Mouse (Mus musculus) duodenum, adult 2 months (tissue): ENCODE measurements around the gene Eid2b. TPM values are rescaled to one million over a fixed set of nuclear protein-coding genes. Genes with fewer than 3 reads are reported as not detected.

Experiments
- polyA plus RNA-seq: library from polyadenylated mRNA; depleted of rRNA; stranded (reverse); fragments of >200 nt; gene quantifications from 2 replicates; pipeline ENCODE4 v1.2.3, GENCODE M21; 2012; ENCODE audit warnings: low replicate concordance; rRNA removed

Eid2b gene
- polyA plus RNA-seq = 5.6 and 9.5 TPM in 2 replicates

GRCm38 (mm10) chr7:28277615-28278278, at the start of gene Eid2b:
Eid2b (plus strand) TSS chr7:28277739.

DNA sequence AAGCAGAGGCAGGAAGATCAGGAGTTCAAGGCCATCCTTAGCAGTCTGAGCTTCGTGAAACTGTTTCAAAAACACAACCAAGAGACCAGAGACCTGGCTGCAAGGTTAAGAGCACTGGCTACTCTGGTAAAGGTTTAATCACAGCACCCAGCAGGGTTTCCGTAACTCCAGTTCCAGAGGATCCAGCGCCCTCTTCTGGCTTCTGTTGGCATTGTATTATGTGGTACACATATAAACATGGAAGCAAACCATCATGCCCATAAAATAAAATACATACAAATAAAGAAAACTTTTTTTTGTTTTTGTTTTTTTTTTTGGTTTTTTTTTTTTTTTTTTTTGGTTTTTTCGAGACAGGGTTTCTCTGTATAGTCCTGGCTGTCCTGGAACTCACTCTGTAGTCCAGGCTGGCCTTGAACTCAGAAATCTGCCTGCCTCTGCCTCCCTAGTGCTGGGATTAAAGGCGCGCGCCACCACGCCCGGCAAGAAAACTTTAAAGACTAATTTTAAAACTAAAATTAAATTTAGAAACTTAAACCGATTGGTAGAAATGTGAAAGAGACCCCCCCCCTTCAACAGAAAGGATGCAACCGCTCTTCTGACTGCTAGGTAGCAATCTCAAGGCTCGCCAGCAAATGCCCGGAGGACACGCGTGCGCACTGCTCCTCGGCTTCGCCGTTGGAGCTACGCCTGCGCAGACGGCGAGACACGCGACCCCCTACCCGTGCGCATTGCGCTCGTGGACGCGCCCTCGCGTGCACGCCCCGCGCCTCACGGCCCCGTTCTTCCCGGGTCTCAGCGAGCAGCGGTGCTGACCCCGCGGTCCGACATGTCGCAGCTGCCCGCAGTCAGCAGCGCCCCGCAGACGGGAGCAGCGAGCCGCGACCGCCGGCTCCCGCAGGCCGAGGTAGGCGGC, 10.2 kb upstream of the Eid2b start, which contains the start of gene Eid2:
TSS of gene Eid2 (plus strand) at position 753 of the 913 bp plus-strand sequence.

DNA sequence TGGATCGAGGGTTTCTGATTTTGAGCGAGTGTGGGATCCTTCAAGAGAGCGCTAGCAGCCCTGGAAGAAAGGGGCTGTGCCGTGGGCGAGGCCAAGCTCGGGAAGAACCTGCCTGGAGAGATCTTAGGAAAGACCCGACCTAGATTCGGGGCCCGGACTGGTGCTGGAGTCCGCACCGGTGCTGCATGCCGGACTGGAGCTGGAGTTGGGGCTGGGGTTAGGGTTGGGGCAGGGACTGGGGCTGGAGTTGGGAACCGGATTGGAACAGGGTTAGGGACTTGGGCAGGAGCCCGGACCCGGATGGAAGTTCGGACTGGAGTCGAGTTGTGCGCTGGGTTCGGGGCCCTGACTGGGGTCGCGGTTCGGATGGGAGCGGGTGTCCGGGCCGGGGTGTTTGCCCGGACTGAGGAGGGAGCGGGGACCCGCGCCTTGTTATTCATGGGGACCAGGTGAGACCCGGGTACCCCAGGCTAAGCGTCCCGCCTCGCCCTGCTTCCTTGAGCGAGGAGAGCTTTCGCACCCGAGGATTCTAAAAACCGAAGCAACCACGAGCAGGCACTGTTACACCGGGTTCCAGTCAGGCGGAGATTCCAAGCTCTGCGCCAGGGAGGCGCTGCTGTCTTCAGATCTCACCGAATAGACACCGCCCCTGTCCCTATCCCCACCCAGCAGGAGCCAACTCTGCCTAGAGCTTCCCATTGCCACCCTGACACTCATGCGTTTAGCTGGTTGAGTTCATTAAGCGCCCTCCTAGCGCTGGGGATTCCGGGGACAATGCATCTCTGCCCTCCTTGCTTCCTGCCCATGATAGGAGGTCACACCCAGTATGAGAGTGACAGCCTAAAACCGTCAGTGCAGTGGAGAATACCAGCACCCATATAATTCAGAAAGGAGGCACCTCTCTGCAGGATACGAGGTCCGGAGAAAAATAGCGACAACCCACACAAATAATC, 13.4 kb downstream of the Eid2b start, which contains the start of gene Selenov:
TSS of gene Selenov (minus strand) at position 549 of the 953 bp plus-strand sequence.

GRCm38 (mm10) chr7:28301616-28302433, 24.3 kb downstream of the Eid2b start, which contains the start of gene Dll3:
Dll3 (minus strand) TSS chr7:28302238.

DNA sequence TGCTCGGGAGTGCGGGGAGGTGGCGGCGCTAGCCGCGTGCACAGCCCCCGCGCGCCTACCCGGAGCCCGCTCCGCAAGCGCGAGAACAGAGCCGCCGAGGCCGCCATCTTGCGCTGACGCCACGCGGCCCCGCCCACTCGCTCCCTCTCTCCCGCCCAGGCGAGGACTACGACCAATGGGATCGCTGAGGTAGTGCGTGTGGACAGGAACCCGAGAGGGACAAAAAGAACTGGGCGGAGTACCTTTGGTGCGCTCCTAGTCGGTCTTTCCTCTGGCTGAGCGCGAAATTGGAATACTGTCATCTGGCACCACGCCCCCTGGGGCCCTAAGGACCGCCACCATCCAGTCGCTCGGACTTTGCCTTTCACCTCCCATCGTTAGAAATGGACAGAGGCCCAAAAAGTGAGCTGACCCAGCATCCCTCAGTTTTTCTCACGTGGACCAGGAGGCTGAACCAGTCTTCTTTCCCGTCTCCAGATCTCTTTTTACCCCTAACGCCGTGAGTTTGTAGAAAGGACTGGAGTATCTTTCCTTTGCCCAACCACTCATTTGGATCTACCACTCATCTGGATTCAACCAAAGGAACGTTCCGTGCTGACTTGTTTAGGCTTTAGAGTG, 34.5 kb downstream of the Eid2b start, which contains the start of gene Timm50:
TSS of gene Timm50 (minus strand) at position 147 of the 618 bp plus-strand sequence.

Other genes with a start within 250 kb of the Eid2b start
- gene Psmc4, start 227.6 kb upstream of the Eid2b start, polyA plus RNA-seq = 57.1 and 64.0 TPM in 2 replicates
- gene Fcgbp, start 206.5 kb upstream of the Eid2b start, polyA plus RNA-seq = 1,470 and 3,417 TPM in 2 replicates
- gene 9530053A07Rik, start 148.3 kb upstream of the Eid2b start, polyA plus RNA-seq = 0.05 and 0.14 TPM in 2 replicates
- 11.8 and 16.2 TPM in 2 replicates for gene Fbl, start 108.0 kb upstream of the Eid2b start, polyA plus RNA-seq
- 35.8 and 47.2 TPM in 2 replicates for gene Dyrk1b, start 98.3 kb upstream of the Eid2b start, polyA plus RNA-seq
- gene Eid2, start 9.9 kb upstream of the Eid2b start, polyA plus RNA-seq = 2.1 and 3.1 TPM in 2 replicates
- gene Selenov, start 13.4 kb downstream of the Eid2b start, polyA plus RNA-seq = not detected in 2 replicates
- 0.85 and 2.0 TPM in 2 replicates for gene Dll3, start 24.5 kb downstream of the Eid2b start, polyA plus RNA-seq
- gene Timm50, start 34.3 kb downstream of the Eid2b start, polyA plus RNA-seq = 62.6 and 69.2 TPM in 2 replicates
- gene Supt5, start 61.0 kb downstream of the Eid2b start, polyA plus RNA-seq = 67.1 and 86.1 TPM in 2 replicates
- 542 and 682 TPM in 2 replicates for gene Rps16, start 72.9 kb downstream of the Eid2b start, polyA plus RNA-seq
- gene Plekhg2, start 94.9 kb downstream of the Eid2b start, polyA plus RNA-seq = 18.5 and 35.5 TPM in 2 replicates
- gene Zfp36, start 102.5 kb downstream of the Eid2b start, polyA plus RNA-seq = 75.8 and 210 TPM in 2 replicates
- 48.3 and 51.3 TPM in 2 replicates for gene Med29, start 115.0 kb downstream of the Eid2b start, polyA plus RNA-seq
- gene Paf1, start 115.2 kb downstream of the Eid2b start, polyA plus RNA-seq = 81.7 and 153 TPM in 2 replicates
- 3.9 and 4.1 TPM in 2 replicates for gene Gmfg, start 159.7 kb downstream of the Eid2b start, polyA plus RNA-seq
- gene Lrfn1, start 174.2 kb downstream of the Eid2b start, polyA plus RNA-seq = 1.9 and 2.2 TPM in 2 replicates
- gene Ifnl2, start 232.7 kb downstream of the Eid2b start, polyA plus RNA-seq = not detected in 2 replicates
- not detected in 2 replicates for gene Ifnl3, start 245.1 kb downstream of the Eid2b start, polyA plus RNA-seq